Mouse (Mus musculus) hindbrain, embryonic 15.5 days (tissue): Measurements from ENCODE around the gene Hs2st1. TPM values are rescaled to one million over a fixed set of nuclear protein-coding genes. Genes with fewer than 3 reads are reported as not detected.

Source experiments
- ATAC-seq: fragments of 200-750 bp; cut with Nextera tagmentation; 2 replicates; pipeline ENCODE4 v1.8.0; 2017; ENCODE audit warnings: low read depth, moderate number of reproducible peaks, moderate TSS enrichment; ENCODE audit not compliant: low FRiP score
- H3K27ac ChIP-seq: fragments of 300-500 bp; sonication (generic); replicated peaks from 2 replicates; pipeline ENCODE4 v1.5.1; 2015; ENCODE audit warnings: mild to moderate bottlenecking, inconsistent platforms
- H3K27me3 ChIP-seq: fragments of 300-500 bp; sonication (generic); 2 replicates; pipeline ENCODE4 v1.6.1; 2015; ENCODE audit warnings: control low read depth, inconsistent platforms
- H3K36me3 ChIP-seq: fragments of 300-500 bp; sonication (generic); 2 replicates; pipeline ENCODE4 v1.6.1; 2015; ENCODE audit warnings: control low read depth, inconsistent platforms
- H3K4me1 ChIP-seq: fragments of 300-500 bp; sonication (generic); replicated peaks from 2 replicates; pipeline ENCODE4 v1.6.1; 2015; ENCODE audit warnings: control low read depth, inconsistent platforms
- H3K4me2 ChIP-seq: fragments of 300-500 bp; sonication (generic); 2 replicates; pipeline ENCODE4 v1.6.1; 2015; ENCODE audit warnings: moderate library complexity, mild to moderate bottlenecking, inconsistent platforms
- H3K4me3 ChIP-seq: fragments of 300-500 bp; sonication (generic); 2 replicates; pipeline ENCODE4 v1.5.1; 2015; ENCODE audit warnings: mild to moderate bottlenecking, inconsistent platforms
- H3K9ac ChIP-seq: fragments of 300-500 bp; sonication (generic); 2 replicates; pipeline ENCODE4 v1.6.1; 2015; ENCODE audit warnings: inconsistent platforms
- H3K9me3 ChIP-seq: fragments of 300-500 bp; sonication (generic); 2 replicates; pipeline ENCODE4 v1.6.1; 2016; ENCODE audit warnings: control low read depth, inconsistent platforms
- WGBS: fragments of 180-500 bp; shearing (Covaris S2); methylation state at CpG from one replicate; pipeline ENCODE4 v1.1.7; 2015; 5-methylcytosine and 5-hydroxymethylcytosine counted together
- polyA plus RNA-seq: library from polyadenylated mRNA; unstranded; fragments of >200 nt; fragmentation: Nextera tagmentation; extraction: Ambion mirVana; gene quantifications from 2 replicates; pipeline ENCODE4 v1.2.1, GENCODE M21; 2015

Hs2st1 gene
- polyA plus RNA-seq, 1 experiment from 2014 or later = 14.4 TPM

GRCm38 (mm10) chr3:144477707-144478426, 92.1 kb downstream of the Hs2st1 start:
- Histone ChIP-seq H3K27ac (no peak overlapping the region), H3K9ac (no peak overlapping the region), H3K4me1 (0 out of 2 replicates have a peak, but pooled peaks cover 8% of the 10 kb centered on the region), H3K4me3 (no peak overlapping the region), H3K27me3 (no peaks in the 10 kb centered on the region), H3K9me3 (no peaks in the 10 kb centered on the region), H3K36me3 (no peaks in the 10 kb centered on the region), H3K4me2 (no peak overlapping the region)
- no peak for ATAC-seq
- 82% methylated on average over 12 of the region's 12 CpGs for WGBS

DNA sequence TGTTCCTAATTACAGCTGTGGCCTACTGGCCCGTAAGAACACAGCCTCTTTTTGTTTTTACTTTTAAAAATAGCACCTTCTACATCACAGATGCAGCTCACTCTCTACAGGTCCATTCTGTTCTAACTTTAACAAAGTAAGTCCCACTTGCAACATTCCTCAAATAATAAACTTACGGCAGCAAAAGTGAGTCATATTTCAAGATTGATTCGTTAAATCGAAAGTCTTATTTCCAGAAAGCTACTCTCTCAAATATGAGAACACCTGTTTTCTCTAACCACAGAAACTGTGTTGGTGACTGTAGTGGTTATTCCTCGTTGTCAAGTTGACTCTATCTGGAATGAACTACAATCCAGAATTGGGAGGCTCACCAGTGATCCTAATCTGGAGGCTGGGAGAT, 94.1 kb downstream of the Hs2st1 start:
- no peak for ATAC-seq
- Histone ChIP-seq H3K4me1 (peaks cover 15% of the 10 kb centered on the region), H3K27me3 (no peaks in the 10 kb centered on the region), H3K9me3 (no peaks in the 10 kb centered on the region), H3K27ac (no peak overlapping the region), H3K4me3 (no peak overlapping the region), H3K4me2 (no peak overlapping the region), H3K9ac (no peak overlapping the region), H3K36me3 (no peaks in the 10 kb centered on the region)
- 96% methylated on average over 5 of the region's 5 CpGs for WGBS

DNA sequence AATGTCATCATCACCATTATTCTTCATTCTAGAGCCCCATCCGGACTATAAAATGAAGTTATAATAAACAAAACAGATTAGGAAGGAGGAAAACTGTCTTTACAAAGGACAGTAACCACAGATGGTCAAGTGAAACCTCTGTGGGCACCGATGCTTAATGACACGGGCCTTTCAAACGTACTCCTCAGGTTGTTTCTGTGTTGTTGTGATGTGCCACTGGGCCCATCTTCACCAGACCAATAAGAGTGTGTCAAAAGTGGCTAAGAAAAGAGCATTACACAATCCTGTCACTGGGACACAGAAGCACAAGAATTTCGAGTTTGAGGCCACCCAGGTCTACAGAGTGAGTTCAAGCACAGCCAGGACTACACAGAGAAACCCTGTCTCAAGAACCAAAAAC, 95.3 kb downstream of the Hs2st1 start:
- WGBS = 84% methylated on average over 5 of the region's 5 CpGs
- H3K9ac ChIP-seq = no peak overlapping the region
- H3K4me2 ChIP-seq = no peak overlapping the region
- no peaks in the 10 kb centered on the region for H3K9me3 ChIP-seq
- H3K4me3 ChIP-seq = no peak overlapping the region
- no peaks in the 10 kb centered on the region for H3K27me3 ChIP-seq
- H3K36me3 ChIP-seq = no peaks in the 10 kb centered on the region
- H3K27ac ChIP-seq = no peak overlapping the region
- no peak for ATAC-seq
- H3K4me1 ChIP-seq = peaks cover 18% of the 10 kb centered on the region

DNA sequence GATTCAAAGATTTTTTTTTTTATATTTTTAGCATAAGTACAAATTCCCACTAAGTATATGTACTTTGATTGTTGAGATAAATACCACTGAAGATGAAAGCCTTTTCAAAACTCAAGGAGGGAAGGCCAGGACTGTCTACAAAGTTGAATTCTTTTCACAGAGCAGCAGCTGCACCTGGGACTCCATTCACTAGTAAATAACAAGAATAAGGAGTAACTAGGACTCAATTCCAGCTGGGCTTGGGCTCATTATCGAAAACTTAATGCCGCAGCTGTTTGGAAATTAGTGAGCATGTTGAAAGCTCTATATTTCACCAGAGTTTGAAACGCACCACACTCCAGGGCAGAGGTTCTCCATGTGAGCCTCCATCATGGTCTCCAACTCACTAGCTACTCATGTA, 98.0 kb downstream of the Hs2st1 start:
- H3K9me3 ChIP-seq = no peaks in the 10 kb centered on the region
- H3K9ac ChIP-seq = no peak overlapping the region
- ATAC-seq = no peak
- peaks cover 16% of the 10 kb centered on the region for H3K4me1 ChIP-seq
- H3K4me2 ChIP-seq = no peak overlapping the region
- no peak overlapping the region for H3K4me3 ChIP-seq
- H3K27me3 ChIP-seq = no peaks in the 10 kb centered on the region
- 50% methylated on average over 3 of the region's 3 CpGs for WGBS
- no peak overlapping the region for H3K27ac ChIP-seq
- no peaks in the 10 kb centered on the region for H3K36me3 ChIP-seq

DNA sequence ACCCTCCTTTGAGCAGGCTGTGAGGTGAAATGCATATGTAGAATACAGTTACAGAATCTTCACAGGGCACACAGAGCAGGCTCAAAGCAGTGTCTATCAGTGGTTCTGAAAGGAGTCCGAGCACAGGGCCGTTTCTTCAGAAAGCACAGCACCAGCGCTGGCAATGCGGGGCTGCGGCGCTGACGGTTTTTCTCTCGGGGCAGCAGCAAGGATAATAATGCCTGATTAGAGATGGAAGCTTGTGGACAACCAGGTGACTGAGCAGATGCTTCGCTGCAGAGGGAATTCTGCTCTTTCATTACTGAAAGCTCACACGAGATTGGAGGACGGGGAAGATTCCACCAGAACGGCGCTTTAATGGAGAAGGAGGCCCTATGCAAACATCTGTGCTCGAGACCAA, 99.1 kb downstream of the Hs2st1 start:
- peak overlapping the region; percentile 3; the same call in 1 of the 2 replicates for H3K27ac ChIP-seq
- 34% methylated on average over 14 of the region's 14 CpGs for WGBS
- no peak overlapping the region for H3K9ac ChIP-seq
- H3K27me3 ChIP-seq = no peaks in the 10 kb centered on the region
- no peaks in the 10 kb centered on the region for H3K36me3 ChIP-seq
- ATAC-seq = peak; percentile 50; the same call in 1 of the 2 replicates
- no peak overlapping the region for H3K4me3 ChIP-seq
- no peaks in the 10 kb centered on the region for H3K9me3 ChIP-seq
- 0 out of 2 replicates have a peak overlapping the region, but pooled peaks have one; percentile 2 for H3K4me2 ChIP-seq
- H3K4me1 ChIP-seq = peaks cover 16% of the 10 kb centered on the region

DNA sequence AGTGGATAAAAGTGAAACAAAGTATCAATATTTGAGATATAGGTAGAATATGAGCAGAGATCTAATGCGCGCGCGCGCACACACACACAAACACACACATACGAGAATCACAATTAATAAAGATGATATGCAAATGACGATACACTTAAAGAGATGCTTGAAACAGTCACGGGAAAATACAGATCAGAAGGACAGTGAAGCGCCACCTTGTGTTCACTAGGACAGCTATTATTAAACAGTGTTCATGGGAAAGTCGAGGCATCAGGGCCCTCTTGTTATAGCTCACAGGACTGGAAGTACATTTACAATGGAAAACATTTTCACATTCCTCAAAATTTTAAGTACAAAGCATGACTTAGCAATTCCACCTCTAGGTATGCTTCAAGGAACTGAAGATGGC, 102.5 kb downstream of the Hs2st1 start:
- Histone ChIP-seq H3K4me2 (no peak overlapping the region), H3K27ac (no peak overlapping the region), H3K27me3 (no peaks in the 10 kb centered on the region), H3K4me3 (no peak overlapping the region), H3K36me3 (0 out of 2 replicates have a peak, but pooled peaks cover 3% of the 10 kb centered on the region), H3K4me1 (peaks cover 16% of the 10 kb centered on the region), H3K9ac (no peak overlapping the region), H3K9me3 (no peaks in the 10 kb centered on the region)
- ATAC-seq = no peak
- WGBS = 72% methylated on average over 10 of the region's 10 CpGs

GRCm38 (mm10) chr3:144466108-144466678, 103.8 kb downstream of the Hs2st1 start:
- WGBS = 88% methylated on average over 8 of the region's 8 CpGs
- Histone ChIP-seq H3K27me3 (no peaks in the 10 kb centered on the region), H3K9me3 (no peaks in the 10 kb centered on the region), H3K27ac (no peak overlapping the region), H3K9ac (no peak overlapping the region), H3K4me1 (peaks cover 11% of the 10 kb centered on the region; the same call in 1 of the 2 replicates), H3K4me3 (no peak overlapping the region), H3K36me3 (0 out of 2 replicates have a peak, but pooled peaks cover 3% of the 10 kb centered on the region), H3K4me2 (no peak overlapping the region)
- no peak for ATAC-seq

DNA sequence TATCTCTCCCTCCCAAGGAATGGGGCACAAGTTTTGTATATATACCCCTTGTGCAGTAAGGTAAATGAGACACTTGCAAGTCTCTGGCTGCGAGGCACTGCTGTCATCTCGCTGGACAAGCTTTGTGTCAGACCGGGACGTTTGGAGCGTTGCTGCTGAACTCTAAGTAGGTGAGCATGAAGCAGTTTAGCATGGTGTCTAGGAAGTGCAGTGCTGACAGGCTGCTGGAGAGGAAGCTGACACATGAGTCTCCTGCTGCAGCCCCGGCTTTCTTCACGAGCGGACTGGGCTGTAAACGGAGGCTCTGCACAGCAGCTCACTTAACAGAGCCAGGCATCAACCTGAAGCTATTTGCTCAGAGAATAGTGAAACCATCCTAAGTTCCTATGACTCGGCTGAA, 107.3 kb downstream of the Hs2st1 start:
- no peaks in the 10 kb centered on the region for H3K9me3 ChIP-seq
- H3K4me2 ChIP-seq = no peak overlapping the region
- H3K27me3 ChIP-seq = no peaks in the 10 kb centered on the region
- no peak overlapping the region for H3K4me3 ChIP-seq
- H3K9ac ChIP-seq = no peak overlapping the region
- H3K4me1 ChIP-seq = 0 out of 2 replicates have a peak, but pooled peaks cover 7% of the 10 kb centered on the region
- no peak overlapping the region for H3K27ac ChIP-seq
- 0 out of 2 replicates have a peak, but pooled peaks cover 3% of the 10 kb centered on the region for H3K36me3 ChIP-seq
- ATAC-seq = no peak
- WGBS = 92% methylated on average over 10 of the region's 10 CpGs

- H3K9me3 ChIP-seq = no peaks in the 10 kb centered on the region
- WGBS = 74% methylated on average over 5 of the region's 5 CpGs
- ATAC-seq = no peak
Observed at GRCm38 (mm10) chr3:144460183-144460788, 109.7 kb downstream of the Hs2st1 start.

GRCm38 (mm10) chr3:144459285-144459697, 110.7 kb downstream of the Hs2st1 start:
- no peak overlapping the region for H3K4me2 ChIP-seq
- H3K4me3 ChIP-seq = no peak overlapping the region
- no peak overlapping the region for H3K9ac ChIP-seq
- H3K27me3 ChIP-seq = no peaks in the 10 kb centered on the region
- 0 out of 2 replicates have a peak, but pooled peaks cover 3% of the 10 kb centered on the region for H3K36me3 ChIP-seq
- no peak overlapping the region for H3K27ac ChIP-seq
- no peaks in the 10 kb centered on the region for H3K9me3 ChIP-seq
- WGBS = 57% methylated on average over 8 of the region's 8 CpGs
- H3K4me1 ChIP-seq = peaks cover 16% of the 10 kb centered on the region; the same call in 1 of the 2 replicates
- no peak for ATAC-seq

More at GRCm38 (mm10) chr3:144460183-144460788, 109.7 kb downstream of the Hs2st1 start:
- Histone ChIP-seq H3K4me2 (no peak overlapping the region), H3K4me1 (0 out of 2 replicates have a peak, but pooled peaks cover 14% of the 10 kb centered on the region), H3K27me3 (no peaks in the 10 kb centered on the region), H3K4me3 (no peak overlapping the region), H3K9ac (no peak overlapping the region), H3K27ac (no peak overlapping the region), H3K36me3 (0 out of 2 replicates have a peak, but pooled peaks cover 3% of the 10 kb centered on the region)

GRCm38 (mm10) chr3:144453701-144454430, 116.1 kb downstream of the Hs2st1 start:
- WGBS = 53% methylated on average over 19 of the region's 19 CpGs
- Histone ChIP-seq H3K9ac (no peak overlapping the region), H3K4me3 (no peak overlapping the region), H3K27me3 (no peaks in the 10 kb centered on the region), H3K36me3 (0 out of 2 replicates have a peak, but pooled peaks cover 1% of the 10 kb centered on the region), H3K4me2 (no peak overlapping the region), H3K9me3 (no peaks in the 10 kb centered on the region), H3K4me1 (peaks cover 15% of the 10 kb centered on the region), H3K27ac (peak overlapping the region; percentile 53)
- ATAC-seq = peak; percentile 87
